Mouse (Mus musculus): ENCODE data around the gene Gm8909. TPM values are rescaled to one million over a fixed set of nuclear protein-coding genes. Genes with fewer than 3 reads are reported as not detected.

Gm8909 gene
- not detected in 2 replicates for polyA plus RNA-seq (2012; rRNA removed)

DNA sequence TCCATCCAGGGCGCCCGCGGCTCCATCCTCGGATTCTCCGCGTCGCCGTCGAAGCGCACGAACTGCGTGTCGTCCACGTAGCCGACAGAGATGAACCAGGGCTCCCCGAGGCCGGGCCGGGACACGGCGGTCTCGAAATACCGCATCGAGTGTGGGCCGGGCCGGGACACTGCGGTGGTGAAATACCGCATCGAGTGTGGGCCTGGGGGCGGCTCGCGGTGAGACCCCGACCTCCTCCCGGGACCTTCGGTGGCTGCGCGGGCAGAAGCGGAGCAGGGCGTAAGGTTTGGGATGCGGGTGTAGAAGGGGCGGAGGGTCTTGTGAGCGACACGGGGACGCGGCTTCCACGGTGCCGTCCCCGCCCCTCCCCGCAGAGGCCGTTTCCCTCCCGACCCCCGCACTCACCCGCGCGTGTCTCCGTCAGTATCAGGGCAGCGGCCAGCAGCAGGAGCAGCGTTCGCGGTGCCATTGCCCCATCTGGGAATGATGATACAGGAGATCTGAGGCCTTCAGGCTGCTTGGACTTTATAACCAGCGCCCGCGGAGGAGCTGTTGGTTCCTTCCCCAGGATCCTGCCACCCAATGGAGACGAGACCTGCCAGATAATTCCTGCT is at the start of gene Gm8909:
Gene Gm8909, minus strand, starts transcription at position 499 of the 614 bp plus-strand sequence.
- Histone ChIP-seq H3K4me3 (replicated peaks; ENCODE audit: insufficient read depth, low read depth, low read length) (no peak within 1 kb of the TSS), H3K4me1 (ENCODE audit: control insufficient read depth, insufficient read depth, low read length) (no peaks in the 10 kb centered on the region), H3K27me3 (ENCODE audit: control insufficient read depth, insufficient read depth, low read length) (peaks cover 3% of the 10 kb centered on the region; the same call in 1 of the 2 replicates), H3K27ac (ENCODE audit: insufficient read depth, low read length) (no peak within 1 kb of the TSS)
- TF ChIP-seq CTCF (IDR thresholded peaks at IDR 0.05; ENCODE audit: borderline replicate concordance, insufficient read depth, low read depth, low read length) (no peak), POLR2A (IDR thresholded peaks at IDR 0.05; ENCODE audit: borderline replicate concordance, insufficient read depth, low read length) (no peak)
- no peak for DNase-seq
- 3% methylated on average over 62 of the region's 63 CpGs for WGBS

GRCm38 (mm10) chr17:36215586-36215985 is 47.2 kb upstream of the Gm8909 start:
- H3K27ac ChIP-seq (ENCODE audit: insufficient read depth, low read length), result no peak overlapping the region
- 4% methylated on average over 20 of the region's 20 CpGs for WGBS
- no peaks in the 10 kb centered on the region; the same call in 1 of the 2 replicates for H3K27me3 ChIP-seq (ENCODE audit: control insufficient read depth, insufficient read depth, low read length)
- H3K4me1 ChIP-seq (ENCODE audit: control insufficient read depth, insufficient read depth, low read length), result no peaks in the 10 kb centered on the region
- DNase-seq, result no peak
- H3K4me3 ChIP-seq (replicated peaks; ENCODE audit: insufficient read depth, low read depth, low read length), result no peak overlapping the region
- TF ChIP-seq POLR2A (IDR thresholded peaks at IDR 0.05; ENCODE audit: borderline replicate concordance, insufficient read depth, low read length) (no peak), CTCF (IDR thresholded peaks at IDR 0.05; ENCODE audit: borderline replicate concordance, insufficient read depth, low read depth, low read length) (no peak)

DNA sequence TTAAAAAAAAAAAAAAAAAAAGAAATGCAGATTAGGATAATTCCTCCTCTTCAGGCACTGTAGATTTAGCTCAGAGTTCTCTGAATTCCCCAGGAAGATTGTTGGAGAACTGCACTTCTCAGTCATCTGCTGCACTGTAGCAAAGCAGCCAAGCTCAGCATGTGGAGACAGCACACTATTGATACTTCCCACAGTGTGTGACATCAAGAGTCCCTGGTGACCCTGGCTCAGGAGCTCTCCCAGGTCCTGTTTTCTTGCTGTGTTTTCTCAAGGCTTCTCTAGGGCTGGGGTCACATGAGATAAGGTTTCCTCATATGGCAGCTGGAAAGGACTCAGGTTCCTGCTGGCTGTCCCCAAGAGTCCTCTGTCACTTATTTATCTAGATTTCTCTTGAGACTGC is 38.5 kb upstream of the Gm8909 start:
- no peak for DNase-seq
- no peaks in the 10 kb centered on the region; the same call in 1 of the 2 replicates for H3K27me3 ChIP-seq (ENCODE audit: control insufficient read depth, insufficient read depth, low read length)
- H3K4me1 ChIP-seq (ENCODE audit: control insufficient read depth, insufficient read depth, low read length), result no peaks in the 10 kb centered on the region
- no peak for TF ChIP-seq POLR2A (IDR thresholded peaks at IDR 0.05; ENCODE audit: borderline replicate concordance, insufficient read depth, low read length)
- no peak for TF ChIP-seq CTCF (IDR thresholded peaks at IDR 0.05; ENCODE audit: borderline replicate concordance, insufficient read depth, low read depth, low read length)
- no peak overlapping the region for H3K27ac ChIP-seq (ENCODE audit: insufficient read depth, low read length)
- H3K4me3 ChIP-seq (replicated peaks; ENCODE audit: insufficient read depth, low read depth, low read length), result no peak overlapping the region

DNA sequence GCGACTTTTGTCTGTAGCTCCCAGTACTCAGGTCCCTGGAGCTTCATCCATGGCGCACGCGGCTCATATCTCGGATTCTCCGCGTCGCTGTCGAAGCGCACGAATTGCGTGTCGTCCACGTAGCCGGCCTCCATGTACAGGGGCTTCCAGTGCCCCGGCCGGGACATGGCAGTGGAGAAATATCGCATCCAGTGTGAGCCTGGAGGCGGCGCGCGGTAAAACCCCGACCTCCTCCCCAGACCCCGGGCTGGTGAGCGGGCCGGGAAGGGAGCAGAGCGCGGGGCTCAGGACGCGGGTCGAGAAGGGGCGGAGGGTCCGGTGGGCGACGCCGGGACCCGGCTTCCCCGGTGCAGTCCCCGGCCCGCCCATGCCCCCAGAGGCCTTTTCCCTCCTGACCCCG is 37.5 kb upstream of the Gm8909 start:
- H3K27ac ChIP-seq (ENCODE audit: insufficient read depth, low read length), result no peak overlapping the region
- no peaks in the 10 kb centered on the region; the same call in 1 of the 2 replicates for H3K27me3 ChIP-seq (ENCODE audit: control insufficient read depth, insufficient read depth, low read length)
- H3K4me3 ChIP-seq (replicated peaks; ENCODE audit: insufficient read depth, low read depth, low read length), result no peak overlapping the region
- no peak for TF ChIP-seq POLR2A (IDR thresholded peaks at IDR 0.05; ENCODE audit: borderline replicate concordance, insufficient read depth, low read length)
- TF ChIP-seq CTCF (IDR thresholded peaks at IDR 0.05; ENCODE audit: borderline replicate concordance, insufficient read depth, low read depth, low read length), result no peak
- DNase-seq, result no peak
- no peaks in the 10 kb centered on the region for H3K4me1 ChIP-seq (ENCODE audit: control insufficient read depth, insufficient read depth, low read length)
- under 1% methylated on average over 40 of the region's 41 CpGs for WGBS

GRCm38 (mm10) chr17:36205456-36205855 is 37.1 kb upstream of the Gm8909 start:
- DNase-seq, result no peak
- WGBS, result 3% methylated on average over 15 of the region's 15 CpGs
- no peaks in the 10 kb centered on the region for H3K4me1 ChIP-seq (ENCODE audit: control insufficient read depth, insufficient read depth, low read length)
- H3K27ac ChIP-seq (ENCODE audit: insufficient read depth, low read length), result no peak overlapping the region
- no peaks in the 10 kb centered on the region; the same call in 1 of the 2 replicates for H3K27me3 ChIP-seq (ENCODE audit: control insufficient read depth, insufficient read depth, low read length)
- H3K4me3 ChIP-seq (replicated peaks; ENCODE audit: insufficient read depth, low read depth, low read length), result peak overlapping the region; percentile 27
- TF ChIP-seq POLR2A (IDR thresholded peaks at IDR 0.05; ENCODE audit: borderline replicate concordance, insufficient read depth, low read length) (no peak), CTCF (IDR thresholded peaks at IDR 0.05; ENCODE audit: borderline replicate concordance, insufficient read depth, low read depth, low read length) (no peak)

GRCm38 (mm10) chr17:36201851-36202250 is 33.5 kb upstream of the Gm8909 start:
- Histone ChIP-seq H3K27ac (ENCODE audit: insufficient read depth, low read length) (no peak overlapping the region), H3K4me3 (replicated peaks; ENCODE audit: insufficient read depth, low read depth, low read length) (no peak overlapping the region), H3K27me3 (ENCODE audit: control insufficient read depth, insufficient read depth, low read length) (no peaks in the 10 kb centered on the region), H3K4me1 (ENCODE audit: control insufficient read depth, insufficient read depth, low read length) (no peaks in the 10 kb centered on the region)
- no peak for DNase-seq
- no peak for TF ChIP-seq CTCF (IDR thresholded peaks at IDR 0.05; ENCODE audit: borderline replicate concordance, insufficient read depth, low read depth, low read length)
- TF ChIP-seq POLR2A (IDR thresholded peaks at IDR 0.05; ENCODE audit: borderline replicate concordance, insufficient read depth, low read length), result no peak
- 87% methylated on average over 2 of the region's 2 CpGs for WGBS

- TF ChIP-seq CTCF (IDR thresholded peaks at IDR 0.05; ENCODE audit: borderline replicate concordance, insufficient read depth, low read depth, low read length), result no peak
- no peak for TF ChIP-seq POLR2A (IDR thresholded peaks at IDR 0.05; ENCODE audit: borderline replicate concordance, insufficient read depth, low read length)
- Histone ChIP-seq H3K4me1 (ENCODE audit: control insufficient read depth, insufficient read depth, low read length) (no peaks in the 10 kb centered on the region), H3K27ac (ENCODE audit: insufficient read depth, low read length) (no peak overlapping the region), H3K4me3 (replicated peaks; ENCODE audit: insufficient read depth, low read depth, low read length) (no peak overlapping the region), H3K27me3 (ENCODE audit: control insufficient read depth, insufficient read depth, low read length) (no peaks in the 10 kb centered on the region)
- no peak for DNase-seq
- 10% methylated on average over 5 of the region's 5 CpGs for whole genome bisulfite sequencing
Measured at GRCm38 (mm10) chr17:36198317-36198716, 30.0 kb upstream of the Gm8909 start.

- Histone ChIP-seq H3K27ac (ENCODE audit: insufficient read depth, low read length) (no peak overlapping the region), H3K27me3 (ENCODE audit: control insufficient read depth, insufficient read depth, low read length) (no peaks in the 10 kb centered on the region; the same call in 1 of the 2 replicates), H3K4me1 (ENCODE audit: control insufficient read depth, insufficient read depth, low read length) (no peaks in the 10 kb centered on the region), H3K4me3 (replicated peaks; ENCODE audit: insufficient read depth, low read depth, low read length) (no peak overlapping the region)
- TF ChIP-seq CTCF (IDR thresholded peaks at IDR 0.05; ENCODE audit: borderline replicate concordance, insufficient read depth, low read depth, low read length), result no peak
- TF ChIP-seq POLR2A (IDR thresholded peaks at IDR 0.05; ENCODE audit: borderline replicate concordance, insufficient read depth, low read length), result no peak
- no peak for DNase-seq
- 75% methylated on average over 6 of the region's 6 CpGs for WGBS
Measured at GRCm38 (mm10) chr17:36194471-36194870, 26.1 kb upstream of the Gm8909 start.

Measured in cerebellum, adult 2 months (tissue).